In the genomic region with DNA sequence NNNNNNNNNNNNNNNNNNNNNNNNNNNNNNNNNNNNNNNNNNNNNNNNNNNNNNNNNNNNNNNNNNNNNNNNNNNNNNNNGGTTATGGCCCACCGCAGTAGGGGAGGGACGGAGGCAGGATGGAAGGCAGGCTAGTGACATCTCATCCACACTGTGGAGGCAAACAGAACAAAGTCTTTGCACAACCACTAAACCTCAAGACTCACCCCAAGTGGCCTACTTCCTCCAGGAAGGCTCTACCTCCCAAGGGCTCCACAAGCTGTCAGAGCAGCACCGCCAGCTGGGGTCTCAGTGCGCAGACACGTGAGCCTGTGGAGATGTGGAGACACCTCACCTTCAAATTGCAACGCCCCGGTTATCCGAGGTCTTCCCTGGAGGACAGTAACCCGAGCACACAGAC, we compare ENCODE assay signal across 22 mouse cellular contexts.
DNase-seq lines count a peak whose midpoint lies in the region; ATAC-seq and TF ChIP-seq lines count a peak whose summit lies in the region.
"Had no signal": no experiment of that assay in that cellular context is flagged by ENCODE, and none has a peak within 500 bp of the region (broad histone marks: within the 10 kb centered on the region; RNA-seq: fewer than 3 reads in every experiment).

No protein-coding gene starts in this region.

- H3K4me3 ChIP-seq in heart, embryonic 11.5 days (ENCODE audit: low read depth, low read length): no peak overlapping the region
- no peak overlapping the region for H3K4me3 ChIP-seq in liver, embryonic 16.5 days (ENCODE audit: low read depth, low read length)
- no peak overlapping the region for H3K4me3 ChIP-seq in midbrain, embryonic 14.5 days (replicated peaks; ENCODE audit: low read depth, low read length)
- no peak overlapping the region for H3K4me3 ChIP-seq in midbrain, embryonic 16.5 days (ENCODE audit: low read depth, low read length)
- H3K4me3 ChIP-seq in intestine, postnatal 0 days (ENCODE audit: low read depth, low read length): no peak overlapping the region
- H3K4me3 ChIP-seq: forebrain, embryonic 10.5 days; forebrain, embryonic 13.5 days; gastrocnemius, adult 2 months; heart, adult 2 months; heart, embryonic 10.5 days had no signal

- no peak for ATAC-seq in heart, embryonic 11.5 days (replicated peaks; ENCODE audit: insufficient number of reproducible peaks, low FRiP score, low TSS enrichment)
- ATAC-seq in liver, embryonic 16.5 days (ENCODE audit: low read depth): 0 out of 2 replicates have a peak, but pooled peaks have one; percentile 16
- no peak for ATAC-seq in midbrain, embryonic 14.5 days (ENCODE audit: low FRiP score, low TSS enrichment)
- ATAC-seq in midbrain, embryonic 16.5 days: no peak
- ATAC-seq in megakaryocyte, adult 5-6 weeks (ENCODE audit: poor library complexity, severe bottlenecking): peak; percentile 27; the same call in 1 of the 2 replicates
- no peak for ATAC-seq in intestine, postnatal 0 days
- ATAC-seq: activated CD4-positive, CD25-positive, alpha-beta regulatory T cell, adult 4 months; forebrain, embryonic 13.5 days; forebrain, embryonic 16.5 days; hindbrain, embryonic 16.5 days had no signal

- H3K4me1 ChIP-seq in heart, embryonic 11.5 days (ENCODE audit: control insufficient read depth, insufficient read depth, low read length): peaks cover 3% of the 10 kb centered on the region; the same call in 1 of the 2 replicates
- no peaks in the 10 kb centered on the region for H3K4me1 ChIP-seq in liver, embryonic 16.5 days (ENCODE audit: control insufficient read depth, low read depth, low read length)
- H3K4me1 ChIP-seq in midbrain, embryonic 14.5 days (ENCODE audit: control insufficient read depth, insufficient read depth, low read length): peaks cover 45% of the 10 kb centered on the region
- H3K4me1 ChIP-seq in midbrain, embryonic 16.5 days (ENCODE audit: control insufficient read depth, insufficient read depth, low read length): peaks cover 46% of the 10 kb centered on the region
- H3K4me1 ChIP-seq in intestine, postnatal 0 days (replicated peaks; ENCODE audit: control insufficient read depth, insufficient read depth, low read length): no peaks in the 10 kb centered on the region

- no peaks in the 10 kb centered on the region for H3K27me3 ChIP-seq in heart, embryonic 11.5 days (ENCODE audit: control insufficient read depth, insufficient read depth, low read length)
- H3K27me3 ChIP-seq in liver, embryonic 16.5 days (ENCODE audit: control insufficient read depth, insufficient read depth, low read depth, low read length): no peaks in the 10 kb centered on the region
- no peaks in the 10 kb centered on the region for H3K27me3 ChIP-seq in midbrain, embryonic 14.5 days (ENCODE audit: control insufficient read depth, insufficient read depth, low read length)
- no peaks in the 10 kb centered on the region for H3K27me3 ChIP-seq in midbrain, embryonic 16.5 days (ENCODE audit: control insufficient read depth, insufficient read depth, low read depth, low read length)
- no peaks in the 10 kb centered on the region for H3K27me3 ChIP-seq in intestine, postnatal 0 days (replicated peaks; ENCODE audit: control insufficient read depth, insufficient read depth, low read length)
- H3K27me3 ChIP-seq: forebrain, embryonic 13.5 days had no signal

- no peaks in the 10 kb centered on the region for H3K36me3 ChIP-seq in heart, embryonic 11.5 days (ENCODE audit: control insufficient read depth, insufficient read depth, low read length)
- H3K36me3 ChIP-seq in liver, embryonic 16.5 days (ENCODE audit: control insufficient read depth, insufficient read depth): no peaks in the 10 kb centered on the region
- no peaks in the 10 kb centered on the region for H3K36me3 ChIP-seq in midbrain, embryonic 14.5 days (ENCODE audit: control insufficient read depth, insufficient read depth, low read length)
- H3K36me3 ChIP-seq in midbrain, embryonic 16.5 days (ENCODE audit: control insufficient read depth, insufficient read depth, low read length): no peaks in the 10 kb centered on the region
- no peaks in the 10 kb centered on the region for H3K36me3 ChIP-seq in intestine, postnatal 0 days (ENCODE audit: control insufficient read depth, insufficient read depth)
- H3K36me3 ChIP-seq: forebrain, embryonic 10.5 days; heart, embryonic 10.5 days had no signal

- H3K9me3 ChIP-seq in heart, embryonic 11.5 days (replicated peaks; ENCODE audit: control insufficient read depth, low read length): no peaks in the 10 kb centered on the region
- no peaks in the 10 kb centered on the region for H3K9me3 ChIP-seq in liver, embryonic 16.5 days (replicated peaks; ENCODE audit: control insufficient read depth, low read length)
- H3K9me3 ChIP-seq in midbrain, embryonic 14.5 days (ENCODE audit: control insufficient read depth, low read length): no peaks in the 10 kb centered on the region
- no peaks in the 10 kb centered on the region for H3K9me3 ChIP-seq in midbrain, embryonic 16.5 days (replicated peaks; ENCODE audit: control insufficient read depth, low read length, poor library complexity, severe bottlenecking)
- no peaks in the 10 kb centered on the region for H3K9me3 ChIP-seq in intestine, postnatal 0 days (ENCODE audit: control insufficient read depth)
- H3K9me3 ChIP-seq: forebrain, embryonic 10.5 days; forebrain, embryonic 13.5 days; heart, embryonic 10.5 days had no signal

- no peak overlapping the region for H3K9ac ChIP-seq in heart, embryonic 11.5 days (ENCODE audit: low read depth, low read length)
- no peak overlapping the region for H3K9ac ChIP-seq in liver, embryonic 16.5 days (ENCODE audit: low read depth, low read length)
- no peak overlapping the region for H3K9ac ChIP-seq in midbrain, embryonic 14.5 days (replicated peaks; ENCODE audit: low read length)
- H3K9ac ChIP-seq in midbrain, embryonic 16.5 days (ENCODE audit: low read depth, low read length): no peak overlapping the region
- H3K9ac ChIP-seq in intestine, postnatal 0 days (ENCODE audit: low read depth, low read length): no peak overlapping the region
- H3K9ac ChIP-seq: forebrain, embryonic 13.5 days had no signal

- DNase-seq in heart, adult 11 months: peak; percentile 74
- DNase-seq in liver: no peak
- no peak for DNase-seq in midbrain, embryonic 14.5 days
- DNase-seq: adrenal gland, adult 8-10 months; adrenal gland, postnatal 25 days; cerebellum, adult 18-20 months; cerebellum, adult 9-10 months; cerebellum, postnatal 14 days; gastrocnemius, adult 2 months; gastrocnemius, postnatal 14 days; heart, adult 2 months had no signal

- no peak overlapping the region for H3K4me2 ChIP-seq in heart, embryonic 11.5 days
- no peak overlapping the region for H3K4me2 ChIP-seq in liver, embryonic 16.5 days (ENCODE audit: low read depth, low read length)
- no peak overlapping the region for H3K4me2 ChIP-seq in midbrain, embryonic 14.5 days (ENCODE audit: low read length)
- H3K4me2 ChIP-seq in midbrain, embryonic 16.5 days (ENCODE audit: low read length): no peak overlapping the region
- no peak overlapping the region for H3K4me2 ChIP-seq in intestine, postnatal 0 days (replicated peaks; ENCODE audit: low read depth)
- H3K4me2 ChIP-seq: forebrain, embryonic 13.5 days had no signal

- TF ChIP-seq CTCF in intestine, postnatal 0 days (IDR thresholded peaks at IDR 0.05; ENCODE audit: low read depth): no peak

- H3K27ac ChIP-seq in heart, embryonic 11.5 days (ENCODE audit: low read depth, low read length): no peak overlapping the region
- H3K27ac ChIP-seq in liver, embryonic 16.5 days (ENCODE audit: low read length): no peak overlapping the region
- 0 out of 2 replicates have a peak overlapping the region, but pooled peaks have one; percentile 13 for H3K27ac ChIP-seq in midbrain, embryonic 14.5 days (replicated peaks; ENCODE audit: low read depth, low read length)
- H3K27ac ChIP-seq in midbrain, embryonic 16.5 days (ENCODE audit: low read length): no peak overlapping the region
- no peak overlapping the region for H3K27ac ChIP-seq in intestine, postnatal 0 days (ENCODE audit: low read depth, low read length)
- H3K27ac ChIP-seq: forebrain, embryonic 10.5 days; forebrain, embryonic 13.5 days; gastrocnemius, adult 2 months; heart, adult 2 months; heart, embryonic 10.5 days had no signal

- 83% methylated on average over 9 of the region's 9 CpGs for WGBS in heart, embryonic 11.5 days (ENCODE audit: insufficient replicate concordance)
- 45% methylated on average over 9 of the region's 9 CpGs for WGBS in liver, embryonic 16.5 days (ENCODE audit: insufficient replicate concordance)
- WGBS in midbrain, embryonic 14.5 days: 86% methylated on average over 9 of the region's 9 CpGs
- WGBS in midbrain, embryonic 16.5 days: 90% methylated on average over 9 of the region's 9 CpGs
- WGBS in intestine, postnatal 0 days: 89% methylated on average over 9 of the region's 9 CpGs

Comparison
In these comparisons a context has a peak if more than half of its experiments do, and no peak if none do; other contexts are left out.
1. ATAC-seq: peak in liver, embryonic 16.5 days (single experiment) and megakaryocyte, adult 5-6 weeks (single experiment); none in heart, embryonic 11.5 days (single experiment), midbrain, embryonic 14.5 days (single experiment), midbrain, embryonic 16.5 days (single experiment) and intestine, postnatal 0 days (single experiment).